Mouse (Mus musculus) liver, embryonic 14.5 days (tissue): ENCODE data around the gene Slc25a23. TPM values are rescaled to one million over a fixed set of nuclear protein-coding genes. Genes with fewer than 3 reads are reported as not detected.

Experiments used
- ATAC-seq: fragments of 200-750 bp; cut with Nextera tagmentation; 2 replicates; pipeline ENCODE4 v1.8.0; 2017; ENCODE audit warnings: moderate number of reproducible peaks, mild to moderate bottlenecking, moderate library complexity; ENCODE audit not compliant: insufficient read depth
- DNase-seq, 3 experiments: peaks; one replicate each; pipeline ENCODE4 v3.0.0-alpha.2; 2012 to 2013; ENCODE audit warnings: low read depth in 3 of 3, low spot score in 3 of 3
- H3K27ac ChIP-seq: fragments of 300-500 bp; sonication (generic); 2 replicates; pipeline ENCODE4 v1.5.1; 2014; ENCODE audit warnings: moderate library complexity, mild to moderate bottlenecking, control low read depth, inconsistent platforms
- H3K27me3 ChIP-seq: fragments of 300-500 bp; sonication (generic); 2 replicates; pipeline ENCODE4 v1.6.1; 2014; ENCODE audit warnings: mild to moderate bottlenecking, low read length, moderate library complexity; ENCODE audit not compliant: control insufficient read depth, insufficient read depth
- H3K36me3 ChIP-seq: fragments of 300-500 bp; sonication (generic); replicated peaks from 2 replicates; pipeline ENCODE4 v1.6.1; 2014; ENCODE audit warnings: low read depth; ENCODE audit not compliant: control insufficient read depth, insufficient read depth
- H3K4me1 ChIP-seq, 2 experiments: fragments of 200-500 bp in 1 of 2; fragments of 300-500 bp in 1 of 2; sonication (generic) in 1 of 2; replicated peaks; 2 replicates each; pipeline ENCODE4 v1.6.1; 2012 to 2014; ENCODE audit warnings: antibody characterized with exemption in 1 of 2, inconsistent platforms in 1 of 2, low read length in 1 of 2; ENCODE audit not compliant: control insufficient read depth in 2 of 2, insufficient read depth in 2 of 2
- H3K4me2 ChIP-seq: fragments of 300-500 bp; sonication (generic); 2 replicates; pipeline ENCODE4 v1.6.1; 2014; ENCODE audit warnings: low read depth, mild to moderate bottlenecking, control low read depth, moderate library complexity
- H3K4me3 ChIP-seq, 2 experiments: fragments of 200-500 bp in 1 of 2; fragments of 300-500 bp in 1 of 2; sonication (generic) in 1 of 2; 2 replicates each; pipeline ENCODE4 v1.5.1; 2012 to 2014; ENCODE audit warnings: low read depth in 2 of 2, low read length in 2 of 2, mild to moderate bottlenecking in 2 of 2, control low read depth in 1 of 2, inconsistent platforms in 1 of 2, moderate library complexity in 1 of 2; ENCODE audit not compliant: insufficient read depth in 1 of 2
- H3K9ac ChIP-seq: fragments of 300-500 bp; sonication (generic); replicated peaks from 2 replicates; pipeline ENCODE4 v1.6.1; 2014; ENCODE audit warnings: mild to moderate bottlenecking, control low read depth, moderate library complexity
- H3K9me3 ChIP-seq: fragments of 300-500 bp; sonication (generic); 2 replicates; pipeline ENCODE4 v1.6.1; 2016; ENCODE audit warnings: low read length, mixed read lengths; ENCODE audit not compliant: control insufficient read depth
- CTCF ChIP-seq: IDR thresholded peaks from 2 replicates; pipeline ENCODE4 v1.5.1; 2016; ENCODE audit warnings: antibody characterized with exemption, low read depth, control low read depth
- EP300 ChIP-seq: IDR thresholded peaks from 2 replicates; pipeline ENCODE4 v1.6.1; 2016; ENCODE audit warnings: antibody characterized with exemption, low read depth
- WGBS: fragments of 180-500 bp; shearing (Covaris S2); extraction: QIAGEN DNeasy Blood & Tissue Kit; methylation state at CpG from one replicate; pipeline ENCODE4 v1.1.7; 2014; ENCODE audit not compliant: insufficient replicate concordance; 5-methylcytosine and 5-hydroxymethylcytosine counted together
- polyA plus RNA-seq, 2 experiments: library from polyadenylated mRNA; depleted of rRNA in 1 of 2; stranded (reverse) in 1 of 2; unstranded in 1 of 2; fragments of >200 nt; fragmentation: Nextera tagmentation in 1 of 2; extraction: Ambion mirVana in 1 of 2; gene quantifications; 2 replicates each; pipeline versions ENCODE4 v1.2.1 to v1.2.3; 2012 to 2014

Slc25a23 gene
- polyA plus RNA-seq, 2 experiments: 4.7 to 8.8 TPM

DNA sequence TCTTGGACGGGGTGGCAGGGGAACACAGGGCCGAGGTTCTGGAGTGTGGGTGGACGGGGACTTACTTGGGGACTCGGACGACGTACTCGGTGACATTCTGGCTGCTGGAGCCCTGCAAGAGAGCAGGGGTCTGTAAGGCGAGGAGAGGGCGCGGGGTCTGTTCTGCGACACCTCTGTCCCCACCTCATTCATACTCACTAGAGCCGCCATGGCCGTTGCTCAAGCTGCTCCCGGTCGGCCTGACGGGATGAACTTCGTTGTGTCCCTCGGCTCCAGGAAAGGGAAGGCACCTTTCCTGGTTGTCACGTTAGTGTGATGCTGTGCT is 48.8 kb downstream of the Slc25a23 start:
- TF ChIP-seq CTCF (no peak), EP300 (no peak; the same call in 1 of the 2 replicates)
- H3K4me1 ChIP-seq: peaks cover 17 to 19% of the 10 kb centered on the region in 2 experiments
- no peak for DNase-seq

DNA sequence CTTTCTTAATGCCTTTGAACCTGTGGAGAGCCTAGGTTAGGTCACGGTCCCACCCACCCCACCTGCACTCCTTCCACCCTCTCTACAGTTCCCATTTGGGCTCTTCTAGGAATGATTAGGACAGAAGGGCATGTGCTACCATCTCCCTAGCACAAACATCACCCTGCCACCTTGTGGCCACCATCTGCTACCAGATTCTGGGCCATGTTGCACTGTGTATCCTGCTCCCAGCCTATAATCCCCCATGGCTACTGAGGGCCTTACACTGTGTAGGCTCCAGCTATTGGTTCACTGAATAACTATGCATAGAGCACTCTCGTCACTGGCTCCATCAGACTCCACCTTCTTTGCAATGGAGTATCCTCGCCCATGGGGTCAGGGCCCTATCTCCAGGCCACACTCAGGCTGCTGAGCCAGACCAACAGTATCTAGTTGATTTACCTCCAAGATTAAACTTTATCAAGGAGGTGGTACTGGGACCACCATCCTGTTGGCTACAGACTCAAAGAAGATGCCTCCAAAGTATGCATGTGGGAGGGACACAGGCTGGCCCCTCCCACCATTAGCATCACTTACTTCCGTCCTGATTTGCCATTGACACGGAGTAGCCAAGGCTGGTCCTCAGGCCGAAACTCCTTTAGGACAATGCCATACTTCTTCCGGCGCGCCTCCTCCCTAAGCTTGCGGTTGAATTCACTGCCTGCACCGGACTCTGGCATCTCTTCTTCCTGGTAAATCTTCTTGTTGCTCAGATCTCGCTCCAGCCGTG is 52.3 kb downstream of the Slc25a23 start:
- Histone ChIP-seq H3K36me3 (peaks cover 55% of the 10 kb centered on the region), H3K4me3 (no peak overlapping the region), H3K9me3 (no peaks in the 10 kb centered on the region), H3K9ac (no peak overlapping the region), H3K27ac (no peak overlapping the region), H3K27me3 (no peaks in the 10 kb centered on the region), H3K4me2 (no peak overlapping the region), H3K4me1 (peaks cover 18 to 22% of the 10 kb centered on the region in 2 experiments)
- DNase-seq (no peak), ATAC-seq (no peak)
- TF ChIP-seq CTCF (peak; percentile 60), EP300 (no peak)
- whole genome bisulfite sequencing: 79% methylated on average over 13 of the region's 13 CpGs

More for the DNA sequence above, 48.8 kb downstream of the Slc25a23 start:
- H3K4me3 ChIP-seq: peak overlapping the region; percentile 73 to 93
- peak overlapping the region; percentile 90 for H3K4me2 ChIP-seq
- H3K9ac ChIP-seq: peak overlapping the region; percentile 92
- peak; percentile 56 for ATAC-seq
- H3K27me3 ChIP-seq: no peaks in the 10 kb centered on the region
- 0% methylated on average over 19 of the region's 19 CpGs for whole genome bisulfite sequencing
- no peaks in the 10 kb centered on the region for H3K9me3 ChIP-seq
- H3K36me3 ChIP-seq: peaks cover 27% of the 10 kb centered on the region
- peak overlapping the region; percentile 84 for H3K27ac ChIP-seq

DNA sequence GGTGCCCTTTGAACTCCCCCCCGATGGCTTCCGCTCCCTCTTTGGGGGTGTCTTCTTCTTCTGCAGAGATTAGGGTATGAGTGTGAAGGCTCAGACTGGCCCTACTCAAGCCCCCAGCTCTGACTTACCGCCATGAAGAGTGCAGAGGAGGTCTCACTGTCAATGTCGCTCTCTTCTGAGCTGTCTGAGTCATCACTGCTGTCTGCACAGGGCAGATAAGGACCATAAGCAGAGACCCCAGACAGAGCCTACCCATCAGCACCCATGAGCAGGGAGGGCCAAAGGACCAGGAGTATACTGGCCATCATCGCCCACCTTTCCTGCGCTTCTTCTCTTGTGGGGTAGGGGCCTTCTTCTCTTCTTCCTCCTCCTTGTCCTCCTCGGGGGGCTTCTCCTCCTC is 55.7 kb downstream of the Slc25a23 start:
- no peaks in the 10 kb centered on the region for H3K9me3 ChIP-seq

DNA sequence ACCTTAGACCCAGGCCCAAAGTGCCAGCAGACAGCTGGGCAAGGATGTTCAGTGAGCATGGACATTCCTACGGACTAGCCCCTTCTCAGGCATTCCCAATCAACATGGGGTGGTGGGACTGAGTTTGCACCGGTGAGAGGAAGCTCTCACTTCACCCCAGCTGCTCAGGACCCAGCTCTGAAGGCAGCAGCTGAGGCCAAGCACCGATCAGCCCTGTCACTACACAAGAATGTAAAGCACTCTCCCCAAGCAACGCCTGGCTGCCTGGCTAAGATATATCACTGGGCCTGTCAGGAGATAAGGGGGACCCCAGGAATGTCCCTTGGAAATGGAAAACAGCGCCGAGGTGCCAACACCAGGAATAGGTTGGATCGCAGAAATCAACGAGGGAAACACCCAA is 58.4 kb downstream of the Slc25a23 start:
- Histone ChIP-seq H3K4me1 (peaks cover 8 to 15% of the 10 kb centered on the region in 2 experiments; a peak in 3 of 4 replicates), H3K27me3 (no peaks in the 10 kb centered on the region), H3K27ac (no peak overlapping the region), H3K9me3 (no peaks in the 10 kb centered on the region), H3K4me2 (no peak overlapping the region), H3K4me3 (no peak overlapping the region), H3K36me3 (peaks cover 33% of the 10 kb centered on the region), H3K9ac (no peak overlapping the region)
- DNase-seq: no peak
- ATAC-seq: no peak
- no peak for TF ChIP-seq EP300
- no peak for TF ChIP-seq CTCF
- WGBS: 55% methylated on average over 8 of the region's 8 CpGs

More for the DNA sequence above, 55.7 kb downstream of the Slc25a23 start:
- DNase-seq: no peak
- Histone ChIP-seq H3K4me1 (peaks cover 5 to 7% of the 10 kb centered on the region in 2 experiments; a peak in 3 of 4 replicates), H3K9ac (no peak overlapping the region), H3K4me3 (no peak overlapping the region), H3K27me3 (no peaks in the 10 kb centered on the region), H3K27ac (no peak overlapping the region), H3K36me3 (peaks cover 55% of the 10 kb centered on the region), H3K4me2 (no peak overlapping the region)
- peak; percentile 71 for ATAC-seq
- 55% methylated on average over 7 of the region's 7 CpGs for WGBS
- TF ChIP-seq EP300: peak; percentile 51
- TF ChIP-seq CTCF: no peak

DNA sequence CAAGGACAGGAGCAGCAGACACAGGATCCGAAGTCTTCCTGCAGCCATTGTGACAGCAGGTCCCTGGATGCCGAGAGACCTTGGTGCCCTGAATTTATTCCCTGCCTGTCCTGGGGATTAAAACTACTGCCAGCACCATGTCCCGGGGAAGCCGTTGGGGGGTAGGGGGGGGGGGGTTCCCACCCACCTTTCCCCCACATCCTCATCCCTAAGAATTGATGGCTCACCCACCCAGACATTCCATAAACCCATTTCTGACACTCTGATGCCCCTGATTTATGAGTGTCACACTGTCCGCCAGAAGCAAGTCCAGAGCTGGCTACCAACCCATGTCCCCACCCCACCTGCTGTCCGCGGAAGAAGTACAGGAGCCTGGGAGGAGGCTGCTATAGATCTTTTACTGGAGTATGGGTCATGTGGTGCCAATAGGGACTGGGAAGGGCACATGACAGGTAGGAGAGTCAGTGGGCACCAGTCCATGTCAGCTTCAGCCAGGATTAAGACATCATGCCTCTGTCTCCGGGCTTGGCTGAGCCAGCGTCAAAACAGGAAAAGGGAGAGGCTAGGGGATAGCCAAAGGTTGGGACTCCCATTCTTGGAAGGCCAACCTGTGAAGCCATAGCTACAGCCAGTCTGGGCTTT is 59.6 kb downstream of the Slc25a23 start, which contains the start of gene Pspn:
Gene Pspn, minus strand, starts transcription at position 51 of the 642 bp plus-strand sequence.
- Histone ChIP-seq H3K4me1 (peaks cover 8 to 15% of the 10 kb centered on the region in 2 experiments; a peak in 3 of 4 replicates), H3K36me3 (peaks cover 31% of the 10 kb centered on the region)
- WGBS: 79% methylated on average over 9 of the region's 9 CpGs

More for the DNA sequence above, 59.6 kb downstream of the Slc25a23 start, which contains the start of gene Pspn:
- TF ChIP-seq CTCF (no peak), EP300 (no peak)
- H3K27ac ChIP-seq: no peak within 1 kb of the TSS
- no peaks in the 10 kb centered on the region for H3K27me3 ChIP-seq
- no peak within 1 kb of the TSS for H3K4me2 ChIP-seq
- DNase-seq: no peak
- H3K4me3 ChIP-seq: no peak within 1 kb of the TSS
- H3K9me3 ChIP-seq: no peaks in the 10 kb centered on the region
- H3K9ac ChIP-seq: no peak within 1 kb of the TSS
- ATAC-seq: no peak
